Mouse (Mus musculus) stomach, embryonic 15.5 days (tissue): ENCODE data around the gene Cacng5. TPM values are rescaled to one million over a fixed set of nuclear protein-coding genes. Genes with fewer than 3 reads are reported as not detected.

Experiments used
- ATAC-seq: fragments of 200-750 bp; cut with Nextera tagmentation; 2 replicates; pipeline ENCODE4 v1.8.0; 2017; ENCODE audit warnings: low read depth, moderate number of reproducible peaks, moderate TSS enrichment; ENCODE audit not compliant: insufficient read depth, low FRiP score
- H3K27ac ChIP-seq: fragments of 300-500 bp; sonication (generic); 2 replicates; pipeline ENCODE4 v1.5.1; 2015; ENCODE audit warnings: mild to moderate bottlenecking, inconsistent platforms
- H3K27me3 ChIP-seq: fragments of 300-500 bp; sonication (generic); replicated peaks from 2 replicates; pipeline ENCODE4 v1.6.1; 2015; ENCODE audit warnings: inconsistent platforms
- H3K36me3 ChIP-seq: fragments of 300-500 bp; sonication (generic); 2 replicates; pipeline ENCODE4 v1.6.1; 2015; ENCODE audit warnings: inconsistent platforms
- H3K4me1 ChIP-seq: fragments of 300-500 bp; sonication (generic); 2 replicates; pipeline ENCODE4 v1.6.1; 2015; ENCODE audit warnings: inconsistent platforms
- H3K4me2 ChIP-seq: fragments of 300-500 bp; sonication (generic); 2 replicates; pipeline ENCODE4 v1.6.1; 2015; ENCODE audit warnings: mild to moderate bottlenecking, inconsistent platforms
- H3K4me3 ChIP-seq: fragments of 300-500 bp; sonication (generic); replicated peaks from 2 replicates; pipeline ENCODE4 v1.5.1; 2015; ENCODE audit warnings: inconsistent platforms
- H3K9ac ChIP-seq: fragments of 300-500 bp; sonication (generic); 2 replicates; pipeline ENCODE4 v1.6.1; 2015; ENCODE audit warnings: inconsistent platforms
- H3K9me3 ChIP-seq: fragments of 300-500 bp; sonication (generic); 2 replicates; pipeline ENCODE4 v1.6.1; 2016; ENCODE audit warnings: inconsistent platforms
- WGBS: fragments of 180-500 bp; shearing (Covaris S2); methylation state at CpG from one replicate; pipeline ENCODE4 v1.1.7; 2015; 5-methylcytosine and 5-hydroxymethylcytosine counted together
- polyA plus RNA-seq: library from polyadenylated mRNA; unstranded; fragments of >200 nt; fragmentation: Nextera tagmentation; extraction: Ambion mirVana; gene quantifications from 2 replicates; pipeline ENCODE4 v1.2.1, GENCODE M21; 2015

Cacng5 gene
- 0.12 and 0.41 TPM in 2 replicates for polyA plus RNA-seq

GRCm38 (mm10) chr11:107914634-107915226 is at the start of gene Cacng5:
Gene Cacng5 (minus strand): TSS chr11:107915055.
- 6% methylated on average over 35 of the region's 36 CpGs for WGBS
- H3K4me1 ChIP-seq = no peaks in the 10 kb centered on the region
- H3K27ac ChIP-seq = no peak within 1 kb of the TSS
- no peaks in the 10 kb centered on the region for H3K36me3 ChIP-seq
- H3K9ac ChIP-seq = no peak within 1 kb of the TSS
- peaks cover 22% of the 10 kb centered on the region for H3K27me3 ChIP-seq
- peak within 1 kb of the TSS; percentile 45 for H3K4me2 ChIP-seq
- ATAC-seq = peak; percentile 58; the same call in 1 of the 2 replicates
- no peaks in the 10 kb centered on the region for H3K9me3 ChIP-seq
- peak within 1 kb of the TSS; percentile 23; the same call in 1 of the 2 replicates for H3K4me3 ChIP-seq

DNA sequence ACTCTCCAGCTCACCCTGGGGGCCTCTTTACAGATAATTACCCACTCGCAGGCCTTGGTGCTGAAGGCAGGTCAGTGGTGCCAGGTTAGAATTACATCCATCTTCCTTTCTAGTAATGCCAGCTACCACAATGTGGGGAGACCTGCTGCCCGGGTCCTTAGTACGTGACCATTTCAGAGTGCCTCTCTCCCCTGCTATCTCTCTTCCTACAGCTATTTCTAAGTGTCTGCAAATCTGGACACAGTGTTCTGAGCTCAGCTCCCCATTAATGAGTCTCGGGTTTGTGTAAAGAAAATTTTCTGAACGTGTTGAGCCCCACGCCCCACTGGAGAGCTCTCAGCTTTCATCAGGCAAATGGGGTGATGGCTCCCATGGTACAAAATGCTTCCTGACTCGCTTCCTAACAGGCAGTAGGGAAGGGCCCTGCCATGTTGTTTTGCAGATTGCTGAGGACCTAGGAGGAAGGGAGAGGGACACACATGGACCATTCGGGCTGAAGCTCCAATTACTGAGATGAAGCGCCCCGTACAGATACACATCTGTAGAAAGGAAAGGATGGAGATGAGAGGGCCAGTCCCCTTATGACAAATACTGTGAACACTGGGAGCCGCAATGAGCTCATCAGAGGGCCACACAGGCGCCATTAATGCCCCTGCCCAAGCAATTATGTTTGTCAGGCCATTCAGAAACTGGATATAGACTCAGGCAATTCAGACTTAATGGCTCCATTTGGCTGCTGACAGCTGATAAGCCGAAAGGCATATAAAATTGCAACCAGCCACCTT is 42.9 kb upstream of the Cacng5 start:
- H3K27ac ChIP-seq = no peak overlapping the region
- H3K36me3 ChIP-seq = no peaks in the 10 kb centered on the region
- no peak overlapping the region for H3K4me2 ChIP-seq
- WGBS = 78% methylated on average over 13 of the region's 13 CpGs
- no peaks in the 10 kb centered on the region for H3K4me1 ChIP-seq
- no peak overlapping the region for H3K4me3 ChIP-seq
- no peak overlapping the region for H3K9ac ChIP-seq
- H3K27me3 ChIP-seq = no peaks in the 10 kb centered on the region
- no peaks in the 10 kb centered on the region; the same call in 1 of the 2 replicates for H3K9me3 ChIP-seq
- ATAC-seq = no peak

GRCm38 (mm10) chr11:107955191-107956062 is 40.6 kb upstream of the Cacng5 start:
- no peaks in the 10 kb centered on the region for H3K27me3 ChIP-seq
- no peaks in the 10 kb centered on the region for H3K4me1 ChIP-seq
- no peak overlapping the region for H3K27ac ChIP-seq
- no peak overlapping the region for H3K4me2 ChIP-seq
- H3K9me3 ChIP-seq = no peaks in the 10 kb centered on the region; the same call in 1 of the 2 replicates
- H3K4me3 ChIP-seq = no peak overlapping the region
- H3K36me3 ChIP-seq = no peaks in the 10 kb centered on the region
- WGBS = 76% methylated on average over 10 of the region's 10 CpGs
- ATAC-seq = no peak
- no peak overlapping the region for H3K9ac ChIP-seq

GRCm38 (mm10) chr11:107951431-107951830 is 36.6 kb upstream of the Cacng5 start:
- H3K4me2 ChIP-seq = no peak overlapping the region
- ATAC-seq = no peak
- WGBS = 88% methylated on average over 11 of the region's 11 CpGs
- no peaks in the 10 kb centered on the region for H3K27me3 ChIP-seq
- H3K9ac ChIP-seq = no peak overlapping the region
- H3K36me3 ChIP-seq = no peaks in the 10 kb centered on the region
- no peak overlapping the region for H3K4me3 ChIP-seq
- H3K9me3 ChIP-seq = no peaks in the 10 kb centered on the region
- H3K4me1 ChIP-seq = no peaks in the 10 kb centered on the region
- no peak overlapping the region for H3K27ac ChIP-seq

GRCm38 (mm10) chr11:107950658-107951057 is 35.8 kb upstream of the Cacng5 start:
- no peaks in the 10 kb centered on the region for H3K36me3 ChIP-seq
- no peaks in the 10 kb centered on the region for H3K4me1 ChIP-seq
- no peaks in the 10 kb centered on the region for H3K27me3 ChIP-seq
- H3K4me3 ChIP-seq = no peak overlapping the region
- no peak overlapping the region for H3K4me2 ChIP-seq
- H3K9me3 ChIP-seq = no peaks in the 10 kb centered on the region
- WGBS = 89% methylated on average over 4 of the region's 4 CpGs
- H3K27ac ChIP-seq = no peak overlapping the region
- no peak overlapping the region for H3K9ac ChIP-seq
- ATAC-seq = no peak

DNA sequence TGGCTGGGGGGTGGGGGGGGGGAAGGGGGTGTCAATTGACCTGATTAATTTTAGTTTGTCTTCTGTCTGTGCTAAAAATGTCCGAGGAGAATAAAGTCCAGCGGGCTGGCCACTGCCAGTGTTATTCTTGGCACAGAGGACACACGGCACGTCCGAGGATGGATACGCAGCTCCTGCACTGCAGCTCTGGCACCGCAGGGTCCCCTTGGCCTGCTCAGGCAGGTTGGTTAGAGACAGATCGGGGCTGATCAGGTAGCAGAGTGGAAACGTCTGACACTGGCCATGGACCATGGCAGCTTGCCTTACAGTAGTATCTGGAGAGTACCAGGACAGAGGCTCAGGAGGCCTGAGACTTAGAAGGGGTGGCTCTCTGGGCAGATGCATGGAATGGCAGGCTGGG is 35.4 kb upstream of the Cacng5 start:
- Histone ChIP-seq H3K4me3 (no peak overlapping the region), H3K27ac (no peak overlapping the region), H3K4me2 (no peak overlapping the region), H3K4me1 (no peaks in the 10 kb centered on the region), H3K9me3 (no peaks in the 10 kb centered on the region), H3K36me3 (no peaks in the 10 kb centered on the region), H3K27me3 (no peaks in the 10 kb centered on the region), H3K9ac (no peak overlapping the region)
- WGBS = 77% methylated on average over 9 of the region's 9 CpGs
- ATAC-seq = no peak

GRCm38 (mm10) chr11:107947951-107948350 is 33.1 kb upstream of the Cacng5 start:
- WGBS = 85% methylated on average over 1 of the region's 1 CpGs
- no peak overlapping the region for H3K27ac ChIP-seq
- H3K9ac ChIP-seq = no peak overlapping the region
- no peak for ATAC-seq
- no peaks in the 10 kb centered on the region for H3K9me3 ChIP-seq
- no peaks in the 10 kb centered on the region for H3K36me3 ChIP-seq
- H3K4me3 ChIP-seq = no peak overlapping the region
- no peaks in the 10 kb centered on the region for H3K27me3 ChIP-seq
- no peaks in the 10 kb centered on the region for H3K4me1 ChIP-seq
- H3K4me2 ChIP-seq = no peak overlapping the region

DNA sequence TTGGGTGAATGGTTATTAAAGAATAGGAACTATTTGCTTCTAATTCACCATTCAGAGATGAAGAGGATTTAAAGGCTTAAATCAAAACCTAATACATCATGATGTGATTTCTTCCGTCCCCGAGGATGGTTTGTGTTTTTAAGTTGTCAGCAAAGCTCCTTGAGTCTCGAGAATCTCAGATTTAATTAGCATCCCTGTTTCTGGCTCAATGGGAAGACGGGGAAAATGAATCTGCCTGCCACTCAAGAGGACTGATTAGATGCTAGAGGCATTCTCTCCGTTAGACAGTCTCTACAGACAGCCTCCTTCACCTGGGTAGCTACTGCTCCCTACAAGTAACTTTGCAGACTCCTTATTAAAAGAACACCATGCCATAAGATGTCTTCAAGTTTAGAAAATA is 32.0 kb upstream of the Cacng5 start:
- ATAC-seq = no peak
- no peaks in the 10 kb centered on the region for H3K9me3 ChIP-seq
- no peak overlapping the region for H3K4me2 ChIP-seq
- H3K4me3 ChIP-seq = no peak overlapping the region
- no peak overlapping the region for H3K9ac ChIP-seq
- H3K36me3 ChIP-seq = no peaks in the 10 kb centered on the region
- no peak overlapping the region for H3K27ac ChIP-seq
- 66% methylated on average over 5 of the region's 5 CpGs for WGBS
- H3K27me3 ChIP-seq = no peaks in the 10 kb centered on the region
- H3K4me1 ChIP-seq = no peaks in the 10 kb centered on the region

- no peak for ATAC-seq
- Histone ChIP-seq H3K27me3 (no peaks in the 10 kb centered on the region), H3K36me3 (peaks cover 12% of the 10 kb centered on the region; the same call in 1 of the 2 replicates), H3K4me3 (no peak overlapping the region), H3K27ac (no peak overlapping the region), H3K9ac (no peak overlapping the region), H3K9me3 (no peaks in the 10 kb centered on the region), H3K4me1 (no peaks in the 10 kb centered on the region), H3K4me2 (no peak overlapping the region)
- 81% methylated on average over 2 of the region's 2 CpGs for WGBS
Measured at GRCm38 (mm10) chr11:107936929-107937328, 22.1 kb upstream of the Cacng5 start.

DNA sequence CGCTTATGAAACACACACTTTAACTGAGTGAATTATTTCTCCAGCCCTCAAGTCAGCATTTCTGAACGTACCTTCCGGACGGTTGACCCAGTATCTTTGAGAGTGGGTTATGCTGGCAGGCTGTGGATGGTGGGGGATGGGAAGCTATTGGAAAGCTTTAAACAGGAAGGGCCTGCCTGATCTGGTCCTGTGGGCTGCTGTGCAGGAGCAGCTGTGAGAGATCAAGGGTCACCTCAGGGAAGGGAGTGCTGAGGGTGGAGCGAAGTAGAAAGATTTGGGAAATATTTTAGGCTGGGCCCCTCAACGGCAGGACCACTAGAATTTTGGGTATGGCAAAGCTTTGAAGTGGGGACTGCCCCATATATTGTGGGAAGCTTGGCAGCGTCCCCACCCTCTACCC is 16.9 kb upstream of the Cacng5 start:
- H3K27ac ChIP-seq = no peak overlapping the region
- H3K4me2 ChIP-seq = no peak overlapping the region
- no peaks in the 10 kb centered on the region for H3K4me1 ChIP-seq
- no peak overlapping the region for H3K4me3 ChIP-seq
- H3K27me3 ChIP-seq = no peaks in the 10 kb centered on the region
- no peak for ATAC-seq
- H3K36me3 ChIP-seq = no peaks in the 10 kb centered on the region
- WGBS = 56% methylated on average over 7 of the region's 7 CpGs
- no peaks in the 10 kb centered on the region for H3K9me3 ChIP-seq
- H3K9ac ChIP-seq = no peak overlapping the region

- no peak for ATAC-seq
- Histone ChIP-seq H3K9ac (no peak overlapping the region), H3K4me1 (no peaks in the 10 kb centered on the region), H3K9me3 (no peaks in the 10 kb centered on the region), H3K27ac (no peak overlapping the region), H3K4me3 (no peak overlapping the region), H3K27me3 (no peaks in the 10 kb centered on the region), H3K36me3 (no peaks in the 10 kb centered on the region), H3K4me2 (no peak overlapping the region)
- 80% methylated on average over 11 of the region's 11 CpGs for WGBS
Measured at GRCm38 (mm10) chr11:107931288-107931687, 16.4 kb upstream of the Cacng5 start.

DNA sequence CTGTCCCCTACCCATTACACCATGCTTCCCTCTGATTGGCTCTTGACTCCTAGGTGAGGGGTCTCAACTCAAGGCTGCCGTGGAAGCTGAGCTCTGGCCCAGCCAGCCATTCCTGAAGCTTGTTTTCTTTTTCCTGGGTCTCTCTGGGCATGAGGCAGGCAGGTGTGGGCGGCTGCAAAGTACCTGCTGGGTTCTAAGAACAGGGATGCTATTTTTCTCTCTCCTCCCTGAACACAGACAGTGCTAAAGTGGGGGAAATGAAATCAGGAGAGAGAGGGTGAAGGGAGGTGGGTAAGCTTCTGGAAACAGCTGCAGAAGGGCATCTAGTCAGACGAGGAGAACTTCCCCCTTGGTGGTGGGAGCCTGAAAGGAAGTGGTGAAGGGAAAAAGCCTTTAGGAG is 14.9 kb upstream of the Cacng5 start:
- Histone ChIP-seq H3K36me3 (no peaks in the 10 kb centered on the region), H3K27me3 (no peaks in the 10 kb centered on the region), H3K9ac (no peak overlapping the region), H3K4me3 (no peak overlapping the region), H3K9me3 (no peaks in the 10 kb centered on the region), H3K27ac (no peak overlapping the region), H3K4me1 (no peaks in the 10 kb centered on the region), H3K4me2 (no peak overlapping the region)
- 60% methylated on average over 3 of the region's 3 CpGs for WGBS
- no peak for ATAC-seq
